Mouse (Mus musculus) cerebellum, postnatal 4 days (tissue): ENCODE data around the gene 1700030K09Rik.

Source experiments
- DNase-seq, 2 experiments: peaks; one replicate each; pipeline ENCODE4 v3.0.0; 2022; ENCODE audit warnings: low spot score in 2 of 2, mixed read lengths in 1 of 2

The 1700030K09Rik gene

DNA sequence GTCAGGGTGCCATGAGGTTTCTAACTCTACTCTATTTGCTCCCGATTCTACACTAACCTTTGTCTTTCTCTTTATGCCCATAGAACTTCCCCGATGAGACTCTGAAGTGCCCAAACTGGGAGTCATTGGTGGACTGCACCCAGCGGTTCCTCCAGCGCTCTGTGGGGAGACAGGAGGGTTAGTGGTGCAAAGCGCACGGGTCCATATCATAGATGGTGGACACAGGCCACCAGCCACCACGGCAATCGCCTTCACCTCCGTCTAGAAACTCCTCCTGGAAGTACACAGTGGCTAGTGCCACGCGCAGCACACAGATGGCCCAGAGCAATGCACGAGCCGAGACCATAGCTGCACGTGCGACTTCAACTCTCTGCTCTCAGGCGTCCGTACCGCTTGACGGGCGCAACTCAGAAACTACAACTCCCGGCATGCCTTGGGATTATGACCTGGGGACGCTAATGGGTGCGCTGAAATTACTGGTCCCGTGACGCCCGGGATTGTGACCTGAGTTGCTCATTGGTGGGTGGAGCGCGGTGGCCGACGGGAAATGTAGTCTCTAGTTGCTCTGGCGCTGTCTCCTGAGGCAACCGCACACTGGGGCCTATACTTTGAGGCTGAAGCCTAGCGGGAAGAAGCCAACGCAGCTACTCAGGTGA lies at the start of gene 1700030K09Rik, which contains the start of gene Calr3:
1700030K09Rik (plus strand) TSS at position 543 of the 656 bp plus-strand sequence.
Calr3 (minus strand) TSS at position 533 of the 656 bp plus-strand sequence.
- peak; percentile 92 to 97 for DNase-seq

DNA sequence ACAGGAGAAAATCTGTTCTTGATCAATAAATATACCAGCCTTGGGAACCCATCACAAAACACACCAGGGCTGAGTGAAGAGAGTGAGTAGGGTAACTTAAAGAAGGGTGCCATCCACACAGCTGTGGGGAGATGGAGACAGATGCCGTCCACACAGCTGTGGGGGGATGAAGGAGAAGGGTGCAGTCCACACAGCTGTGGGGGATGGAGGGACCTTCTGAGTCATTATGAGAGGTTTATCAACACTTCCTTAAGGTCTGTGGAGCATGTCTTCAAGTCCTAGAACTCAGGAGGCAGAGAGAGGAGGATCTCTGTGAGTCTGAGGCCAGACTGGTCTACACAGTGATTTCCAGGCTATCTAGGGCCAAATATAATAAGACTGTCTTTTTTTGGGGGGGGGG lies 42.3 kb upstream of the 1700030K09Rik start:
- DNase-seq: no peak

- no peak for DNase-seq
Observed at GRCm38 (mm10) chr8:72402981-72403380, 40.7 kb upstream of the 1700030K09Rik start.

GRCm38 (mm10) chr8:72407878-72408277 lies 35.8 kb upstream of the 1700030K09Rik start:
- DNase-seq: no peak

- no peak for DNase-seq
Observed at GRCm38 (mm10) chr8:72409443-72409842, 34.2 kb upstream of the 1700030K09Rik start.

DNA sequence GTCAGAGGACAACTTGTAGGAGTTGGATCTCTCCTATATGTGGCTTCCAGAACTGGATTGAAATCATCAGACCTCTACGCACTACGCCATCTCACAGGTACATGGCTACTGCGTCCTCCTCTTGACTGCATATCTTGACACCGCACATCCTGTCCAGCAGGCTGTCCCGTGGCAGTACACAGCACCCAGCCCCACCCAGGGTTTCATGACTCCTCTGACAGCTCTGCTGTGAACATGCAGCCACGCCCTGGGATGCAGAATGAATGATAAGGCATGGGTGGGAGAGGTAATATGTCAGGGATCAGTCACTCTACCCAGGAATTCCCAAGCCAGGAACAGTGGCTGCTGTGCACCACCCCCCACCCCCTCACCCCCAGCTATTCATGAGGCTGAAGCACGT lies 29.8 kb upstream of the 1700030K09Rik start:
- no peak for DNase-seq

DNA sequence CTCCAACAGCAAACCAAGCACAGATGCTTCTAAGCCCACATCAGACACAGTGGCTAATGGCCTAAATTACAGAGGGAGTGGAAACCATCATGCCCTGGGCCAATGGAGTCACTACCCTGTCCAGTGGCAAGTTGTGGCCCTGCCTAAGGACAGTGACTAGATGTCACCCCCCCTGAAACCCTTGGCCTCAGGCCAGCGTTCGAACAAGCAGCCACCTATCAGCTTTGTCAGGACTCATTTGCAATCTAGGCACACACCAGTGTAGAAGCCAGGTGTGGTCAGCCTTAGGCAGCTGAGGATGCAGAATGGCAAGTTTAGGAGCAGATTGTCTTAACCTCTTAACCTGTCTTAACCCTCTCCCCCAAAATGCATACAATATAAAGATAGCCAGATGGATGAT lies 28.4 kb upstream of the 1700030K09Rik start:
- no peak for DNase-seq

- DNase-seq: no peak
Observed at GRCm38 (mm10) chr8:72418073-72418472, 25.6 kb upstream of the 1700030K09Rik start.

- peak in 1 of 2 experiments; percentile 61 for DNase-seq
Observed at GRCm38 (mm10) chr8:72420571-72421361, 22.9 kb upstream of the 1700030K09Rik start.

DNA sequence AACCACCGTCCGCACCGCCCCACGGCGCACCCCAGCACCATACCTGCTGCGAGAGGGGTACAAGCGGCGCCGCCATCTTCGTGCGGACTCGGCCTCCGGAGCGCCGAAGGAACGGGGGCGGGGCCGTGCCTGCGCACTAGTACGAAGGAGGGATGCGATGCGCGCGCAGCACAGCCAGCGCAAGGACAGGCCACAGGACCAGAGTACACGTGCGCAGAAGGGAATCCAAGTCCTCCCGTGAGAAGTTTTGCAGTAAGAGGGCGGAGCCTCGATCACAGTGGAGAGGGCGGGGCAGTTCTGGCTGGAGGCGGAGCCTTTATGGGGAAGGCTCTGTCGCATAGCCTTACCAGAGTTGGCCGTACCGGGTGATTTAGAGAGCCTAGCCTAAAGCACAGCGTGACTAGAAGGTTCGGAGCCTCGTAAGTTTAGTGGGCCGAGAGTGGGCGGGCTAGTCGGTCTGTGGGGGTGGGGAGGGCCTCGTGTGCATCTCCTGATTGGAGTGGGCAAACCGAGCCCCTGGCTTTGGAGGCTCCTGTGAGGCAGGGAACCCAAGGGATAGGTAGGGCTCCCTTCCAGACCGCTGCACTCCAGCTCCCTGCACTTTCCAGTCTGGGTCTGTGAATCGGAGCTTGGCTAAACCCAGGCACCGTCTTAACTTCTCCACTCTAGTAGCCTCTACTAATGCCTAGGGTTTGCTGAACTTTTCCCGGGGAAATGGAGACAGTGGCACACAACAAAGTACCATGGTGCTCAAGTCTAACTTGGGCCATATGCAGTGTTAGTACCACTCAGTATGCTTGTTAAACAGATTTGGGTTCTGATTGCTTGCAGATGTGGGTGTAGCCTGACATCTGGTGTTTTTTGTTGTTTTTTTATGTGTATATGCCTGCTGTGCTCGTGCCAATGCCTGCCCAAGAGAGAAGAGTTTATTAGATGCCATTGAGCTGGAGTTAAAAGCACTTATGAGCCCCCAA lies 22.0 kb upstream of the 1700030K09Rik start, which contains the start of gene Eps15l1:
Eps15l1 (minus strand) TSS at position 99 of the 974 bp plus-strand sequence.
- DNase-seq: peak; percentile 94 to 98

DNA sequence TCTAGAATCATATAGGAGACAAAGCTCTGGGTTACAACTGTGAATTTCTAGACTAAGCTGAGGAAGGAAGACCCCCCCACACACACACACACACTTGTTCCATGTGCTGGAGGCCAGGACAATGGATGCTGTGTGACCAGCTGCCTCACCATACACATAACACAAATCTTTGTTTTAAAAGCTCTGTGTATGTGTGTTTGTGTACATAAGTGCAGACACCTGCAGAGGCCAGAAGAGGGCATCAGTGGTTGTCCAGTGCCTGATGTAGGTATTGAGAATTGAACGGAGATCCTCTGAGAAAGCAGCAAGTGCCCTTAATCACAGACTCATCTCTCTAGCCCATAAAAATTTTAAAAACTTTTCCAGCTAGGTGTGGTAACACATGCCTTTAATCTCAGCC lies 20.8 kb upstream of the 1700030K09Rik start:
- no peak for DNase-seq

- no peak for DNase-seq
Observed at GRCm38 (mm10) chr8:72429676-72430075, 14.0 kb upstream of the 1700030K09Rik start.

DNA sequence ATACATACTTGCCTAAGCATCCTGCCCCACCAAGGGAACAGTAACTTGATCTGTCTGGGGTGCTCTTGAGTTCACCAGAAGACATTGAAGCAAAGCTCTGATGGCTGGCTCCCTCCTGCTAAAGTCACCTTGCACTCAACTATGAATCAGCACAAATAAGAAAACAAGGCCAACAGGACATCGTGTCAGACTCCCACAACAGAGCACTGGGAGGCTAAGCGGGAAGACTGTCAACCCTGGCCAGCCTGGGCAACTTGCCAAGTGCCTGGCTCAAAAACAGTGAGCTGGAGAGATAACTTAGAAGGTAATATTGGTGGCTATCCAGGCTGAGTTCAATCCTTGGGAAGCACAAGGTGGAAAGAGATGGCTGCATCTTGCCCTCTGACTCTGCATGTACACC lies 8.7 kb upstream of the 1700030K09Rik start:
- no peak for DNase-seq

- no peak for DNase-seq
Observed at GRCm38 (mm10) chr8:72438248-72439015, 5.2 kb upstream of the 1700030K09Rik start.

GRCm38 (mm10) chr8:72443994-72444350 lies 292 bp downstream of the 1700030K09Rik start:
- DNase-seq: no peak

DNA sequence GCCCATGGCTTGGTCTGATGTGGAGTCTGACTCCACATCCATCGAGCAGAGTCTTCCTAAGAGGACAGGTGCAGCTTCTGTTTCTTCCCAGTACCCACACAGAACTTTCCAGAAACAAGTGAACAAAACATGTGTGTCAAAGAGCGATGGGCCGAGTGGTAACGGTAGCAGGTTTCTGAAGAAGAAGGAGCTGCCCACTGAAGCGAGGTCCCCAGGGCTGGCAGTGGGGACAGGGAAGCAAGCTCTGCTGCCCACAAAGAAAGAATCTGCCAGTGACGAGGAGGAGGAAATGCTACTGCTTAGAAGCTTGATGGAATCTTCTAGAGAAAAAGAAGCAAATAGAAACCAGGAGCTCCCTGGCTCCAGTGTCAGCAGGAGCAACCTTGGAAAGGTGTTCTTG lies 1.4 kb downstream of the 1700030K09Rik start:
- DNase-seq: no peak

- DNase-seq: no peak
Observed at GRCm38 (mm10) chr8:72451516-72451915, 7.8 kb downstream of the 1700030K09Rik start.

DNA sequence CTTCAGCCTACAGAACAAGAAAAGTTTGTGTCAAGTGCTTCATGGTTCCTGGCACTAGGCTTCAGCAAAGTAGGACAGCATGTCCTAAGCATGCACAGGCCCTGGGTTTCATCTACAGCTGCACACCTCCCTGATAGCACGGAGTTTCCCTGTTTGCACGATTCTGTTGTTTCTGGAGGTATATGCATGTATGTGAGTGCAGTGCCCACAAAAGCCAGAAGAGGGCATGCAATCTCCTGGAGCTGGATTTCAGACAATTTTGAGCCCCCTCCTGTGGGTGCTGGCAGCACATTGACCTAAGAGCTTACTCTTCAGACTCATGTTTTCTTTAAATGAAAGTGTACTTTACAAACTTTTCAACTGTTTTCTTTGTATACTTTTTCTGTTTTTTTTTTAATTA lies 10.2 kb downstream of the 1700030K09Rik start:
- DNase-seq: no peak

DNA sequence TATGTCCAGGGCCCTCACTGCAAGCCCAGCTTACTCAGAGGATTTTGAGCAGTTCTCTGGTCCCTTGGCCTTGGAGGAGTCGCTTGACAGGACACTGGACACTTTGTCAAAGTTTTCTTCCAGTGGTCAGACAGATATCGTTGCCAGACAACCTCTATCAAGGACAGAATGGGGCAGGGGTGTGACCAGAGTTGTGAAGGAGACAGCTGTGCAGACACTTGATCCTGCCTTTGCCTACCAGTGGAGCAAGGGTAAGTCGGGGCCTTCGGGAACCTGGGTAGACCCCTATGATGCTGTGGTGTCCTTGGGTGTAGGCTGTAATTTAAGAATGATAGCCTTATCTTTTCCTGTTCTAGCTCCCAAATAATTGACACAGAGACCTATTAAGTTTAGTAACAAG lies 11.6 kb downstream of the 1700030K09Rik start:
- no peak for DNase-seq

- DNase-seq: no peak
Observed at GRCm38 (mm10) chr8:72457806-72458205, 14.1 kb downstream of the 1700030K09Rik start.

DNA sequence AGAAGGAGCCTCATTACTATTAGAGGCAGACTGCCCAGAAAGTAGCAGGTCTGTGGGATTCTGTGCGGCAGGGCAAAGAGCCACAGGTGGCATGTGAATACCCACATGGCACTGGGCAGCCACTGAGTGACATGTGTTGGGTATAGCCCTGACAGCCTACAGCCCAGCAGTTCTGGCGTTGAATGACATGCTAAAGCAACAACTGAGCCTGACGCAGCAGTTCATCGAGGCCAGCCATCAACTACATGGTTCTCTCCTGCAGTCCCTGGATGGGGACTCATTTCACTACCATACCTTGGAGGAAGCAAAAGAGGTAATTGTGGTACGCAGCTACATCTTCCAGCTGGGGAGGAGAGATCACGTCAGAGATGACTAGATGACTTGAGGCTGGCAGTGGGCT lies 14.8 kb downstream of the 1700030K09Rik start:
- DNase-seq: no peak
